Mouse (Mus musculus): Measurements from ENCODE around the gene Rpl34. TPM values are rescaled to one million over a fixed set of nuclear protein-coding genes. Genes with fewer than 3 reads are reported as not detected.

Gene Rpl34
- polyA plus RNA-seq, 1 experiment from 2014 or later = 704 TPM

GRCm38 (mm10) chr3:130681226-130681625 is 49.0 kb downstream of the Rpl34 start:
- 85% methylated on average over 2 of the region's 2 CpGs for WGBS
- no peak for ATAC-seq (ENCODE audit: insufficient number of reproducible peaks, insufficient read depth, low FRiP score, low read depth)

DNA sequence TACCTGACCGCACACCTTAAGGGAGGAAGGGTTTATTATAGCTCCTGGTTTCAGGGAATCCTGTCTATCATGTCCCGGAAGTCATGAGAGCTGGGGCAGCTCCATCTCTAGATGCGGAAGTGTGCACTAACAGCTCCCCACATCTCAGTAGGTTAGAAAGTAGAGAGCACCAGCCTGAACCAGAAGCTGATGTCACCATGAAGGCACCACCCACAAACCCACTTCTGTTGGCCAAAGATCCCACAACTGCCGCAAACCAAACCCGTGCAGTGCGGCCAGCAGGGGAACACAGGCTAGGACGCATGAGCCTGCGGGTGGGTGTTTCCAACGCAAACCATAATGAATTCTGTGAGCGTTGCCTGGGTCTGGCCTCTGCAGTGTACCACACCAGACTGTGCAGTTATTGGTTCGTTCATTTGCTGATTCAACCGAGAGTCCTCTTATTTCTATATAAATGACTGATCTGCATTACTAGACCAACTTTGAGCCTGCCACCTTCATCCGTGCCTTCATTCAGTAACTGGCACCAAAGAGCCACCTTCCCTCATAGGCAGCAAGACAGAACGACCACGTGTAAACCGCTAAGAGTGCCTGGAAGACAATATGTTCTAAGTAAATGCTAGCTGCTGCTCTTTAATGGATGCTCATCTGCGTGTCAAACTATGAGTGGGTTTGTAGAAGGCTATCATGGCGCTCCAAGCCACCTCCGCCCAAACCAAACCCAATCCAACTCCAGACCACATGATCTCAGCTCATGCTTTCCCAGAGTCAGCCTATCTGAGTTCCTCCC is 52.3 kb downstream of the Rpl34 start:
- no peak for ATAC-seq (ENCODE audit: insufficient number of reproducible peaks, insufficient read depth, low FRiP score, low read depth)
- WGBS = 89% methylated on average over 19 of the region's 19 CpGs
- H3K27ac ChIP-seq (replicated peaks in 1 of 2; ENCODE audit: control insufficient read depth in 1 of 2, insufficient read depth in 1 of 2, low read depth in 2 of 2, low read length in 2 of 2) = no peak overlapping the region
- no peaks in the 10 kb centered on the region; a peak in 1 of 4 replicates for H3K4me1 ChIP-seq (ENCODE audit: control insufficient read depth in 2 of 2, insufficient read depth in 2 of 2, low read length in 2 of 2)
- H3K4me3 ChIP-seq (ENCODE audit: control insufficient read depth in 1 of 2, insufficient read depth in 1 of 2, low read depth in 1 of 2, low read length in 2 of 2) = no peak overlapping the region
- H3K9me3 ChIP-seq (ENCODE audit: control insufficient read depth, low read length) = no peaks in the 10 kb centered on the region
- H3K36me3 ChIP-seq (ENCODE audit: control insufficient read depth, insufficient read depth, low read length) = no peaks in the 10 kb centered on the region
- no peaks in the 10 kb centered on the region for H3K27me3 ChIP-seq (ENCODE audit: control insufficient read depth, insufficient read depth, low read length)
- H3K4me2 ChIP-seq (ENCODE audit: low read length) = no peak overlapping the region
- H3K9ac ChIP-seq (ENCODE audit: low read length) = no peak overlapping the region

More at GRCm38 (mm10) chr3:130681226-130681625, 49.0 kb downstream of the Rpl34 start:
- no peak overlapping the region for H3K4me3 ChIP-seq (ENCODE audit: control insufficient read depth in 1 of 2, insufficient read depth in 1 of 2, low read depth in 1 of 2, low read length in 2 of 2)
- no peaks in the 10 kb centered on the region for H3K9me3 ChIP-seq (ENCODE audit: control insufficient read depth, low read length)
- no peak overlapping the region for H3K4me2 ChIP-seq (ENCODE audit: low read length)
- no peaks in the 10 kb centered on the region for H3K27me3 ChIP-seq (ENCODE audit: control insufficient read depth, insufficient read depth, low read length)
- H3K4me1 ChIP-seq (ENCODE audit: control insufficient read depth in 2 of 2, insufficient read depth in 2 of 2, low read length in 2 of 2) = no peaks in the 10 kb centered on the region; a peak in 1 of 4 replicates
- no peaks in the 10 kb centered on the region for H3K36me3 ChIP-seq (ENCODE audit: control insufficient read depth, insufficient read depth, low read length)
- H3K27ac ChIP-seq (replicated peaks in 1 of 2; ENCODE audit: control insufficient read depth in 1 of 2, insufficient read depth in 1 of 2, low read depth in 2 of 2, low read length in 2 of 2) = no peak overlapping the region
- H3K9ac ChIP-seq (ENCODE audit: low read length) = no peak overlapping the region

Other genes with a start within 250 kb of the Rpl34 start
- gene Etnppl, start 113.0 kb downstream of the Rpl34 start, polyA plus RNA-seq (2014; fragmentation: Nextera tagmentation; extraction: Ambion mirVana) = not detected in 2 replicates
- 240 and 244 TPM in 2 replicates for gene Ostc, start 21.0 kb downstream of the Rpl34 start, polyA plus RNA-seq (2014; fragmentation: Nextera tagmentation; extraction: Ambion mirVana)

Measured in heart, embryonic 14.5 days (tissue).